Mouse (Mus musculus): ENCODE data around the gene Ms4a8a. TPM values are rescaled to one million over a fixed set of nuclear protein-coding genes. Genes with fewer than 3 reads are reported as not detected.
"Not testable (repeated sequence)": the region's sequence is repeated elsewhere in the genome, so short reads cannot be mapped to it uniquely, and the experiment has no call there.

The Ms4a8a gene
- not detected in 2 replicates for polyA plus RNA-seq (2012; rRNA removed)

DNA sequence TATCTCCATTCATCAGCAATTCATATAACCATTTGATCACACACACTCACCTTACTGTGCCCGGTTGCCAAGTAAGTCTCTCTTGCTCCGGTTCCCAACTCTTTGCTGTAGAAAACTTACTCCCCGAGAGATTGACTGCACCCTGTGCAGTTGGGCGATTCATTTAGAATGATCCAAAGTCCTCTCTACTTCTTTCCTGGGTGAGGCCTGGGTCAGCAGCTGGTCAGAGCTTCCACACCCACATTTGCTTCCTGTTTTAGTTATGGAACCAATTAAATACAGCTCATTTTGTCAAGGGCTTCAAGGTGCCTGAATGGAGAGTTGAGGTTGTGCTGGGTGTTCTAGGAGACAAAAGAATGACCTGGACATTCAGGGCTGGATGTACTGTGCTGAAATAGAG, at the start of gene Ms4a8a:
Gene Ms4a8a (minus strand): TSS at position 169 of the 400 bp plus-strand sequence.
- DNase-seq (ENCODE audit: low read depth): no peak
- no peak for TF ChIP-seq POLR2A (IDR thresholded peaks at IDR 0.05; ENCODE audit: borderline replicate concordance, extremely low read depth, insufficient read depth, insufficient read length, poor library complexity, severe bottlenecking)
- no peak for TF ChIP-seq CTCF (IDR thresholded peaks at IDR 0.05; ENCODE audit: borderline replicate concordance, extremely low read depth, insufficient read depth, insufficient read length)

DNA sequence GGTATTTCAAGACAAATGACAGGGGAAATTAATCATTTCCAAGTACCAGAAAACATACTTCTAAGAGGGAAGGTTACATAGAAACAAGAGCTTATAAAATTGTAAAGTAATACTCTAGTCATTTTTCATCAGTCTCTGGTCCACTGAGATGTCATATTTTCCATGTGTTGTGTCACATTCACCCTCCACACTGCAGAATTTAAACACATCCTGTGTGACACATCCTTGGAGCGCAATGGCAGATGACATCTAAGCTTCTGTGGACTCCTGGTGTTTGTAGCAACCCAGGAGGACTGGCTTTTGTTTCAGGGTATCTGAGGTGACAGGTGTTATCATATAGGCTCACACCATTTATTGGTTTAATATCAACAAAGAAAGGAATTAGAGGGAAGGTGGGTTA, 48.8 kb upstream of the Ms4a8a start:
- TF ChIP-seq CTCF (IDR thresholded peaks at IDR 0.05; ENCODE audit: borderline replicate concordance, extremely low read depth, insufficient read depth, insufficient read length) (no peak), POLR2A (IDR thresholded peaks at IDR 0.05; ENCODE audit: borderline replicate concordance, extremely low read depth, insufficient read depth, insufficient read length, poor library complexity, severe bottlenecking) (no peak)
- no peak for DNase-seq (ENCODE audit: low read depth)

DNA sequence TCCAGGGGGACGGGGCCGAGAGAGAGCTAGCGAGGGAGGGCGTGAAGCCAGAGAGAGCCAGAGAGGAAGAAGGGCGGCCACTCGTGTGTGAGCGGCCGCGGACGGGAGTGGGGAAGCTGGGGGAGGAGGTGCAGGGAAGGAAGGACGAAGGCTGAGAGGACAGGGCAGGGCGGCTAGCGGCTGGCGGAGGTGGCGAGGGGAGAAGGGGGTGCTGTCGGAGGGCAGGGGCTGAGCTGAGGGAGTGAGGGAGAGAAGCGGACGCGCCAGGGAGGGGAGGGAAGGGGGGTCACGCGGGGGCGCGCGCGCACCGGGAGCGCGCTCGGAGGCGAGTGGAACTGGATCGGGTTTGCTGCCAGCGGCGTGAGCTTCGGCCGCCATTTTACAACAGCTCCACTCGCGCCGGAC, 40.1 kb upstream of the Ms4a8a start:
- peak; percentile 28 for DNase-seq (ENCODE audit: low read depth)

DNA sequence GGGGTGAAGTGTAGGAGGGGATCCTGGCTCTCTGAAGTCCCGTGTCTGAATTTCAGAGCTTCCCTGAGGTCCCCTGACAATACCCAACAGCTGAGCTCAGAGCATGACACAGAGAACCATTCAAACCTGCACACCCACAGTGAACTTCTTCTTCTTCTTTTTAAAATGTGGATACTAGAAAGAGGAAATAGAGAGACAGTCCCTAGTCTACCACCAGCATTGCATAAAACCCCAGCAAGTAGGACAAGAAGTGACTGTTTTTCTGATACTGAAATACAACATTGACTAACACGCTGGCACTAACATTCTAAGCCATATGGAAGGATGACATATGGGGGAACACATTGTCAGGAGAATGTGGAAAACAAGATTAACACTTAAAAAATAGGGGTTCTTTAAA, 38.4 kb upstream of the Ms4a8a start:
- TF ChIP-seq POLR2A (IDR thresholded peaks at IDR 0.05; ENCODE audit: borderline replicate concordance, extremely low read depth, insufficient read depth, insufficient read length, poor library complexity, severe bottlenecking): no peak
- no peak for TF ChIP-seq CTCF (IDR thresholded peaks at IDR 0.05; ENCODE audit: borderline replicate concordance, extremely low read depth, insufficient read depth, insufficient read length)
- DNase-seq (ENCODE audit: low read depth): peak; percentile 1

DNA sequence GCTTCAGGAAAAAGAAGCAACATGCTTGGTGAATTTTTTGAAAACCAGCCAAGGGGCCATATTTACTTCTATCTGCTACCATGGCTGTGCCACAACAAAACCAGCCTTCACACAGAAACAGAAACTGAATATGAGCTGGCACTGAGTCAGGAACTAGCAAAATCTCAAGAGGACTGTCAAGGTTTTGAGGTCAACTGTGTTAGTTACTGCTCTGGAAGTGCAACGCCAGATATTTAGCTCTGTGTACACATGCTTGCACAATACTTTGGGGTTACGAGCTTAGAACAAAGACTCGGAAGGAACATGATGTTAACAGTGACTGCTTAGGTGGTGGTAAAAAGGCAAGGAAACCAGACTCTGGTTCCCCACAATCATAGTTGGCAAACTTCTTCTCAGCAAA, 26.8 kb upstream of the Ms4a8a start:
- no peak for TF ChIP-seq POLR2A (IDR thresholded peaks at IDR 0.05; ENCODE audit: borderline replicate concordance, extremely low read depth, insufficient read depth, insufficient read length, poor library complexity, severe bottlenecking)
- TF ChIP-seq CTCF (IDR thresholded peaks at IDR 0.05; ENCODE audit: borderline replicate concordance, extremely low read depth, insufficient read depth, insufficient read length): no peak
- no peak for DNase-seq (ENCODE audit: low read depth)

DNA sequence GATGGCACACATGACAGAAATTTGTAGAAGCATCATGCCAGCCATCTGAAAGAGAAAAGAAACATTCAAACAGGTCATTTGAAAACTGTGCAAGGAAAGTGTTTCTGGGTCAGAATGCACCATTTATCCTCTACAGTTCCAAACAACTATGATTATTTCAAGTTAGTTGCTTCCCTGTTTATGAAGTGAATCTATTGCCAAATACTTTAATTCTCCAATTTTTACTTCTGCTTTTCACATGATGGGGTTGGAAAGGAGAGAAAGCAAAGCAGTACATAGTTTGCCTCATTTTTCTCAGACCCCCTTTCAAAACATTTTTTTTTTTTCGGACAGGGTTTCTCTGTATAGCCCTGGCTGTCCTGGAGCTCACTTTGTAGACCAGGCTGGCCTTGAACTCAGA, 21.0 kb upstream of the Ms4a8a start:
- TF ChIP-seq POLR2A (IDR thresholded peaks at IDR 0.05; ENCODE audit: borderline replicate concordance, extremely low read depth, insufficient read depth, insufficient read length, poor library complexity, severe bottlenecking) (no peak), CTCF (IDR thresholded peaks at IDR 0.05; ENCODE audit: borderline replicate concordance, extremely low read depth, insufficient read depth, insufficient read length) (no peak)
- DNase-seq (ENCODE audit: low read depth): no peak

DNA sequence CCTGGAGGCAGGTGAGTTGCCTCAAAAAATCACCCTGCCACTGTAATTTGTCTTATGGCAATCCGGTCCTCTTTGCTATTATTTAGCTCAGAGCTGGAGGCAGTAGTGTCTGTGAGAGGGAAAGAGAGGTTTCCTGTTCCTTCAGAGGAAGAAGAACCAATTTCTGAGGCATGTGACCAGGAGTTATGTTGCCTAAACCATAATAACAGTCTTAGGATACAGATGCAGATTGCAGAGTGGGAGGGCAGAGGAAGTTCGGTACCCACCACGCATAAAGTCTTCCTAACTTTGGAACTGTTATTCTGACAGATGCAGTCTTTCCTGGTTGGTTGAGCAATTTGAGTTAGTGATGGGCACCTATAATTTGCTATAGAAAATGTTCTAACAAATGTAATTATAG, 17.5 kb upstream of the Ms4a8a start:
- no peak for TF ChIP-seq POLR2A (IDR thresholded peaks at IDR 0.05; ENCODE audit: borderline replicate concordance, extremely low read depth, insufficient read depth, insufficient read length, poor library complexity, severe bottlenecking)
- no peak for DNase-seq (ENCODE audit: low read depth)

DNA sequence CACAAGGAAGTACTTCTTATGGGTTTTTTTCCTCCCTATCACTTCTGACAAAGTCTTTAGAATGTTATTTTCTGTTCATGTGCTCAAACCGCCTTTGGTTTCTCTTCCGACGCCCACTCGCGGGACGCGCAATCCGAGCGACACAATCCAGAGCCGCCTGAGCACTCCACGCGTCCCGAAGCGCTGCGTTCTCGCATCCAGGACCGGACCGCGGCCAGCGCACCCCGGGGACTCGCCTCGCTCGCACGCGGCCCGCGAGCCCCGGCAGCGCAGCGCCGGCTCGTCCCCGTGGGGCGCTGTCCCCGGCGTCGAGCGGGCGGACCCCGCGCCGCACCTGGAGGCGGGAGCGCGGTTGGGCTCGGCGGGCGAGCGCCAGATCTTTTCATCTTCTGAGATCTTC, 11.2 kb upstream of the Ms4a8a start:
- DNase-seq (ENCODE audit: low read depth): peak; percentile 1

DNA sequence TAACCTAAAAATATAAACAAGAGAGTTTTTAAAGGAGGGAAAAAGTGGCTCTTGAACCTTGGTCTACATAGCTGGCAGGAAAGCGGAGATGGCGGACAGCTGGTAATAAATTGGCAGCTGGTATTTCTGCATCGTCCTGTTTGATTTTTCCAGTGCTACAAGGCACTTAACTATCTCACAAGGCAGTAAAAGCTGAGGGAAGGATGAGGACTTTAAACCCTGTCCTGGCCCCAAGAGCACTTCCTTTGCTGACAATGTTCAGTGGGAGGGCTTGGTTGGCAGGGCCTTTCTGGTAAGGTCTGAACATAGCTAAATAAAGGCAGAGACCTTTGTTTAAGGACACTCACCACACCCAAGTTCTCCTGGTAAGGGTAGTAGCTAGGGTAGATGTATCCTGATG, 10.5 kb downstream of the Ms4a8a start:
- no peak for TF ChIP-seq POLR2A (IDR thresholded peaks at IDR 0.05; ENCODE audit: borderline replicate concordance, extremely low read depth, insufficient read depth, insufficient read length, poor library complexity, severe bottlenecking)
- no peak for DNase-seq (ENCODE audit: low read depth)

DNA sequence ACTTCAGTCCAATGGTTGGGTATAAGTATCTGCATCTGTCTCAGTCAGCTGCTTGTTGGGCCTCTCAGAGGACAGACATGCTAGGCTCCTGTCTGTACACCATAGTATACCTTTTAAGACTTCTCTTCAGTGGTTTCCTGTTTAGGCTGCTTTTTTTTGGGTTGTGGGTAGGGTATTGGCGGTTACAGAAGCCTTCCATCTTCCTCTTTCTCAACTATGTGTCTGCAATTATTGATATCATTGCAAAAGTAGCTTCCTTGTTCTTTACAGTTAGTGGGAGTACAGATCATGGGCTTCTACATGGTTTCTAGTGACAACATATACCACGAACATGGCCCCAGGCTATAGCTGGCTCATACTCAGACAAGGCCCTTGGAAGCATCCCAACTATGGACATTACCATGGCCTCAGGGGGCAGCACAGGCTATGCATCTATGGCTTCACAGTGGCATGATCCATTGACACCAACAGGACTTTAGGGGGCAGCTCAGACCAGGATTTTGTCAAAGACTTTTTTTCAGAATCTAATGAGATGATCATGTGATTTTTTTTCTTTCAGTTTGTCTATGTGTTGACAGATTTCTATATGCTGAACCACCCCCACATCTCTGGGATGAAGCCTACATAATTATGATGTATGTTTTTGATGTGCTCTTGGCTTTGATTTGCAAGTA, 15.6 kb downstream of the Ms4a8a start:
- TF ChIP-seq CTCF (IDR thresholded peaks at IDR 0.05; ENCODE audit: borderline replicate concordance, extremely low read depth, insufficient read depth, insufficient read length) (no peak), POLR2A (IDR thresholded peaks at IDR 0.05; ENCODE audit: borderline replicate concordance, extremely low read depth, insufficient read depth, insufficient read length, poor library complexity, severe bottlenecking) (no peak)

DNA sequence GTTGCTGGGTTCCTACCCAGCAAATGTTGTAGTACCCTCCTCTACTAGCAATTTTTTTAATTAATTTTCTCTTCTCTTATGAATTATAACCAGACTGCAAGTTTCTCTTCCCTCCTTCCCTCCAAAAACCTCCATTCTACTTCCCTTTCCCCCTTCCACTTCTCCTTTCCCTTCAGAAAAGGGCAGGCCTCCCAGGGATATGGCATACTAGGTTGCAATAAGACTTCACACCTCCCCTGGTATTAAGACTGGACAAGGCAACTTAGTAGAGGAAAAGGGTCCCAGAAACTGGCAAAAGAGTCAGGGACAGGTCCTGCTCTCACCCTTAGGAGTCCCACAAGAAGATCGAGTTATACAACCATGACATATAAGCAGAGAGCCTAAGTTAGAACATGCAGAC, 20.0 kb downstream of the Ms4a8a start:
- DNase-seq (ENCODE audit: low read depth): no peak
- no peak for TF ChIP-seq CTCF (IDR thresholded peaks at IDR 0.05; ENCODE audit: borderline replicate concordance, extremely low read depth, insufficient read depth, insufficient read length)
- TF ChIP-seq POLR2A (IDR thresholded peaks at IDR 0.05; ENCODE audit: borderline replicate concordance, extremely low read depth, insufficient read depth, insufficient read length, poor library complexity, severe bottlenecking): no peak

More for the DNA sequence above, 15.6 kb downstream of the Ms4a8a start:
- no peak for DNase-seq (ENCODE audit: low read depth)

DNA sequence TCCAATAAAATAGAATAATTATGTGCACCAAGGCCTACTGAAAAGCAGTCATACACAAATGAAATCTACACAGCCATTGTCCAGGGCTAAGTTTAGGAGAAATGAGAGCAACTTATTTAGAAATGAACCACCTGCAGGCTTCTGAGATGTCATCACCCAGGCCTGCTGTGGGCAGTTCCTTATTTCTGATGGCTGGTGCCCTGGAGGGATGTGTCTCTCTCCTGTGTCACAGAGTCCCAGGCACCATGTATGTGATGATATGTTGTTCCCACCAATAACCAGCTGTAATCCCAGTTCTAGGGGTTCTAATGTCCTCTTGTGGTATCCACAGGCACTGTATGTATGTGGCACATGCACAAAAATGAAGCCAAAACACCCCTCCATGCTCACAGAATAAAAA, 20.9 kb downstream of the Ms4a8a start:
- DNase-seq (ENCODE audit: low read depth): no peak
- TF ChIP-seq CTCF (IDR thresholded peaks at IDR 0.05; ENCODE audit: borderline replicate concordance, extremely low read depth, insufficient read depth, insufficient read length) (no peak), POLR2A (IDR thresholded peaks at IDR 0.05; ENCODE audit: borderline replicate concordance, extremely low read depth, insufficient read depth, insufficient read length, poor library complexity, severe bottlenecking) (no peak)

DNA sequence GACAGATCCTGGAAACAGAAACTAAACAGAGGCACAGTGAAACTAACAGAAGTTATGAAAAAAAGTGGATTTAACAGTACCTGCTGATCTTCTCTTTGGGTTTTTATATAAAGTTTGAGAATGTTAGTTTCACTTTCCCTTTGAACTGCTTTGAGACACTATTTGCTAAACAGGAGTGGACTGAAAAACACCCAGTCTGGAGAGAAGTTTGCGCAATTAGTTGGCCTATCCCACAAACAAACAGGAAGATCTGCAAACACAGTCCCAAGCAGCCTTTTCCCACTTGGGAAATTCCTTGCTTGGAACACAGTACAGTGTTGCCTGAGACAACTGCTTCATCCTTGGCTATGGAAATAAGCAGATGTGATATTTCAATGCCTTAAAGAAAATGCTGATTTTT, 25.2 kb downstream of the Ms4a8a start:
- not testable (repeated sequence) for DNase-seq (ENCODE audit: low read depth)

All from brain, embryonic 14.5 days (tissue).